Mouse (Mus musculus): ENCODE data around the gene Psmd4. TPM values are rescaled to one million over a fixed set of nuclear protein-coding genes. Genes with fewer than 3 reads are reported as not detected.
"Not testable (repeated sequence)": the region's sequence is repeated elsewhere in the genome, so short reads cannot be mapped to it uniquely, and the experiment has no call there.

Gene Psmd4
- polyA plus RNA-seq, 1 experiment from 2014 or later = 328 TPM

DNA sequence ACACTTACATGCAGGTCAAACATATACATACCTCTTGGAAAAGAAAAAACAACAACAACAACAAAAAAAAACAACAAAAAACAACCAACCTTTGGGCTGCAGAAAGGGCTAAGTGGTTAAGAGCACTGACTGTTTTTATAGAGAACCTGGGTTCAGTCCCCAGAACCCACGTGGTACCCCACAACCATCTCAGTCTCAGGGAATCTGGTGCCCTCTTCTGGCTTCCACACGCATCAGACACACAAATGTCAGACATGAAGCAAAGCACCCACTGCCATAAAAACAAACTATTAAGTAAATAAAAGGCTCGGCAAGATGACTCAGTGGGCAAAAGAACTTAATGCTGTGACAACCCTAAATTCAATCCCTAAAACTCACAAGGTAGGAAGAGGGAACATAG is 12.5 kb downstream of the Psmd4 start:
- no peak overlapping the region for H3K27ac ChIP-seq (ENCODE audit: low read depth, low read length)
- H3K36me3 ChIP-seq (ENCODE audit: control insufficient read depth, insufficient read depth, low read length) = peaks cover 15% of the 10 kb centered on the region
- no peaks in the 10 kb centered on the region for H3K27me3 ChIP-seq (ENCODE audit: control insufficient read depth, insufficient read depth, low read length)
- 75% methylated on average over 3 of the region's 3 CpGs for WGBS
- H3K4me2 ChIP-seq (replicated peaks; ENCODE audit: low read depth, low read length) = no peak overlapping the region
- H3K4me3 ChIP-seq (ENCODE audit: low read depth, low read length) = no peak overlapping the region
- no peaks in the 10 kb centered on the region for H3K4me1 ChIP-seq (replicated peaks; ENCODE audit: control insufficient read depth, insufficient read depth, low read length)
- H3K9ac ChIP-seq (ENCODE audit: low read depth, low read length) = no peak overlapping the region
- no peak for ATAC-seq (ENCODE audit: low FRiP score)
- H3K9me3 ChIP-seq (ENCODE audit: control insufficient read depth, low read length) = no peaks in the 10 kb centered on the region
- DNase-seq (ENCODE audit: low spot score) = no peak

DNA sequence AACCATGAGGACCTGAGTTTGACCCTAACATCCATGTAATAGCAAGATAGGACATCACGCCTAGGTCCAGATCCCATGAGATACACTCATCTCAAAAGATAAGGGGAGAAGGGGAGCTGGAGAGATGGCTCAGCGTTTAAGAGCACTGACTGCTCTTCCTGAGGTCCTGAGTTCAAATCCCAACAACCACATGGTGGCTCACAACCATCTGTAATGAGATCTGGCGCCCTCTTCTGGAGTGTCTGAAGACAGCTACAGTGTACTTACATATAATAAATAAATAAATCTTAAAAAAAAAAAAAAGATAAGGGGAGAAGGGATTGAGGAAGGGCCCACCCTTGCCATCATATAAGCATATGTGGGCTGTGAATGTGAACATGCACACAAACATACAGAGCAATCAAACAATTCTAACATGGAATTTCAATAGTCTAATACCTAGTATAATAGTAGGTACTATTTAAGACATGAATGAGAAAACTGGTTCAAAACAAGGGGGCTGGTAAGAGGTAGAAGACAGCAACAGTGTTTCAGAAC is 13.1 kb downstream of the Psmd4 start:
- DNase-seq (ENCODE audit: low spot score); H3K4me3 ChIP-seq (ENCODE audit: low read depth, low read length); H3K27ac ChIP-seq (ENCODE audit: low read depth, low read length); H3K9ac ChIP-seq (ENCODE audit: low read depth, low read length); H3K4me1 ChIP-seq (replicated peaks; ENCODE audit: control insufficient read depth, insufficient read depth, low read length); H3K9me3 ChIP-seq (ENCODE audit: control insufficient read depth, low read length); ATAC-seq (ENCODE audit: low FRiP score); H3K27me3 ChIP-seq (ENCODE audit: control insufficient read depth, insufficient read depth, low read length); H3K4me2 ChIP-seq (replicated peaks; ENCODE audit: low read depth, low read length): not testable (repeated sequence)
- 85% methylated on average over 3 of the region's 3 CpGs for whole genome bisulfite sequencing
- H3K36me3 ChIP-seq (ENCODE audit: control insufficient read depth, insufficient read depth, low read length) = peaks cover 15% of the 10 kb centered on the region

DNA sequence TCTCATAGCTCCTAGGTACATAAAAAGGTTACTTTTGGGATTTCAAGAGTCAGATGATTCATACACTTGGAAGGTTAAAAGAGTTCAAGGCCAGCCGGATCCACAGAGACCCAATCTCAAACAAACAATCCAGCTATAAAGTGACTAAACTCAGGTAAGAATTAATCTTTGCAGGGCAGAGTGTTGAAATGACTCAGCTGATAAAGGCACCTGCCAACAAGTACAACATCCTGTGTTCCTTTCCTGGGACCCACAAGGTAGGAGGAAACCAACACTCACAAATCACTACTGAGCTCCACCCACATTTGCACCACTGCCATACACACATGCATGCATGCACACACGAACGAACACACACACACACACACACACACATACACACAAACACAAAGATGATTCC is 13.8 kb downstream of the Psmd4 start:
- no peak overlapping the region for H3K4me3 ChIP-seq (ENCODE audit: low read depth, low read length)
- no peak overlapping the region for H3K4me2 ChIP-seq (replicated peaks; ENCODE audit: low read depth, low read length)
- no peak overlapping the region for H3K27ac ChIP-seq (ENCODE audit: low read depth, low read length)
- H3K36me3 ChIP-seq (ENCODE audit: control insufficient read depth, insufficient read depth, low read length) = peaks cover 10% of the 10 kb centered on the region
- WGBS = 97% methylated on average over 3 of the region's 3 CpGs
- no peaks in the 10 kb centered on the region for H3K9me3 ChIP-seq (ENCODE audit: control insufficient read depth, low read length)
- ATAC-seq (ENCODE audit: low FRiP score) (no peak), DNase-seq (ENCODE audit: low spot score) (no peak)
- no peaks in the 10 kb centered on the region for H3K27me3 ChIP-seq (ENCODE audit: control insufficient read depth, insufficient read depth, low read length)
- H3K9ac ChIP-seq (ENCODE audit: low read depth, low read length) = no peak overlapping the region
- no peaks in the 10 kb centered on the region for H3K4me1 ChIP-seq (replicated peaks; ENCODE audit: control insufficient read depth, insufficient read depth, low read length)

DNA sequence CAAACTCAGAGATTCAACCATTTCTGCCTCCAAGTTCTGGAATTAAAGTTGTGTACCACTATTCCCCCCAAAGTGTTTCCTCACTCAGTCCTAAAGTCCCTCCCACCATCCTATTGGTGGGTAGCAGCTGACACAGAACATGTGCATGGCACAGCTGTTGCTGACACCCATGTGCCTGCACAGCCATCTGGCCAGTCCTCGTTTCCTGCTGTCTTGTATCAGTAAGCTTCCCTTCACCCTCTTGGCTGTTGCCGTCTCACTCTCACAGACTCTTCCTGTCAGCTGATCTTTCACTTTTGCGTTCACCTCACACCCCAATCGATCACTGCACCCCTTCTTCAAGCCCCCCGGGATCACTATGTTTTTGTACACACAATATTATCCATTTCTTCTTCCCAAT is 14.7 kb downstream of the Psmd4 start:
- DNase-seq (ENCODE audit: low spot score) (no peak), ATAC-seq (ENCODE audit: low FRiP score) (no peak)
- WGBS = 69% methylated on average over 5 of the region's 5 CpGs
- no peak overlapping the region for H3K27ac ChIP-seq (ENCODE audit: low read depth, low read length)
- no peaks in the 10 kb centered on the region for H3K9me3 ChIP-seq (ENCODE audit: control insufficient read depth, low read length)
- no peak overlapping the region for H3K4me2 ChIP-seq (replicated peaks; ENCODE audit: low read depth, low read length)
- no peaks in the 10 kb centered on the region for H3K4me1 ChIP-seq (replicated peaks; ENCODE audit: control insufficient read depth, insufficient read depth, low read length)
- H3K27me3 ChIP-seq (ENCODE audit: control insufficient read depth, insufficient read depth, low read length) = no peaks in the 10 kb centered on the region
- no peak overlapping the region for H3K9ac ChIP-seq (ENCODE audit: low read depth, low read length)
- peaks cover 4% of the 10 kb centered on the region for H3K36me3 ChIP-seq (ENCODE audit: control insufficient read depth, insufficient read depth, low read length)
- H3K4me3 ChIP-seq (ENCODE audit: low read depth, low read length) = no peak overlapping the region

DNA sequence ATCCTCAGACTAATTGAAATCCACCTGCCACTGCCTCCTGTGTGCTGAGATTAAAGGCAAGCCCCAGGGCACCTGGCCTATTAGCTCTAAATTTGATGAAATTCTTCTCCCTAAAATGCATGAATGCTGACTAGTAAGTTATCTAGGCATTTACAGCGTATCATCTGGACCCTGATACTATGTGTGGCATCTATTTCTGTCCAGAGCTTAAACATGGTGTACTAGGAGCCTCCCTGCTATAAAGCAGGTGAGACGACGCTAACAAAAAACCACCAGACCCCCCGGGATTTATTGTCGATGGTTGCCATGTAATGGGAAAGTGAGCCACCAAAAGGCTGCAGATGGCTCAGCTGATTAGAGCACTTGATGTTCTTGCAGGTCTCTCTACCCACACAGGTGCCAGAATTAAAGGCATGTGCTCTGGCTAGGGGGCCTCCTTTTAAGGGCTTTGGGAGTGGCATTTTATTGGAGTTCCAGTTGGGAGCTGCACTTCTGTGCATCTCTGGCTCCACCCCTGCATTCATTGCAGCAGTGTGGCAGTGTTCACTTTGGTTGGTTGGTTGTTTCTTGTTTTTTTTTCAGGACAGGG is 15.3 kb downstream of the Psmd4 start:
- H3K9me3 ChIP-seq (ENCODE audit: control insufficient read depth, low read length) = no peaks in the 10 kb centered on the region
- no peak overlapping the region for H3K9ac ChIP-seq (ENCODE audit: low read depth, low read length)
- no peaks in the 10 kb centered on the region for H3K4me1 ChIP-seq (replicated peaks; ENCODE audit: control insufficient read depth, insufficient read depth, low read length)
- 0 out of 2 replicates have a peak, but pooled peaks cover 3% of the 10 kb centered on the region for H3K36me3 ChIP-seq (ENCODE audit: control insufficient read depth, insufficient read depth, low read length)
- DNase-seq (ENCODE audit: low spot score) (no peak), ATAC-seq (ENCODE audit: low FRiP score) (no peak)
- WGBS = 64% methylated on average over 5 of the region's 5 CpGs
- H3K27ac ChIP-seq (ENCODE audit: low read depth, low read length) = no peak overlapping the region
- H3K4me2 ChIP-seq (replicated peaks; ENCODE audit: low read depth, low read length) = no peak overlapping the region
- no peaks in the 10 kb centered on the region for H3K27me3 ChIP-seq (ENCODE audit: control insufficient read depth, insufficient read depth, low read length)
- H3K4me3 ChIP-seq (ENCODE audit: low read depth, low read length) = no peak overlapping the region

DNA sequence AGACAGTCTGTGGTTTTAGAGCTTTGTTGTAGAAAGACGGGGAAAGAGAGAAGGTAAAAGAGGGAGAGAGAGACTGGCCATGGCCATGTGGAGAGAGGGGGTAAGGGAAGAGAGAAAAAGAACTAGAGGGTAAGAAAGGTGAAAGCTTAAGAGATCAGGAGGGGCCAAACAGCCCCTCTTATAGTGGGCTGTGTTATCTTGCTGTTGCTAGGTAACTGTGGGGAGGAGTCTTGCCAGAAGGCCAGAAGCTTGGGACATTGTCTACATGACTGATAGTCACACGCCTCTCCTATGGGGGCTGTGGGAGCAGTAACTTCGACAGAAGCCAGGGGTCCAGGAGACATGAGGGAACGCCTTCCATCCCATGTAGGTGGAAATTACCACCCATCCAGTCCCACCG is 17.2 kb downstream of the Psmd4 start:
- Histone ChIP-seq H3K27ac (ENCODE audit: low read depth, low read length) (no peak overlapping the region), H3K9me3 (ENCODE audit: control insufficient read depth, low read length) (no peaks in the 10 kb centered on the region), H3K4me2 (replicated peaks; ENCODE audit: low read depth, low read length) (no peak overlapping the region), H3K27me3 (ENCODE audit: control insufficient read depth, insufficient read depth, low read length) (no peaks in the 10 kb centered on the region), H3K4me3 (ENCODE audit: low read depth, low read length) (no peak overlapping the region), H3K36me3 (ENCODE audit: control insufficient read depth, insufficient read depth, low read length) (no peaks in the 10 kb centered on the region), H3K9ac (ENCODE audit: low read depth, low read length) (no peak overlapping the region), H3K4me1 (replicated peaks; ENCODE audit: control insufficient read depth, insufficient read depth, low read length) (no peaks in the 10 kb centered on the region)
- WGBS = 47% methylated on average over 5 of the region's 5 CpGs
- ATAC-seq (ENCODE audit: low FRiP score) = no peak
- no peak for DNase-seq (ENCODE audit: low spot score)

DNA sequence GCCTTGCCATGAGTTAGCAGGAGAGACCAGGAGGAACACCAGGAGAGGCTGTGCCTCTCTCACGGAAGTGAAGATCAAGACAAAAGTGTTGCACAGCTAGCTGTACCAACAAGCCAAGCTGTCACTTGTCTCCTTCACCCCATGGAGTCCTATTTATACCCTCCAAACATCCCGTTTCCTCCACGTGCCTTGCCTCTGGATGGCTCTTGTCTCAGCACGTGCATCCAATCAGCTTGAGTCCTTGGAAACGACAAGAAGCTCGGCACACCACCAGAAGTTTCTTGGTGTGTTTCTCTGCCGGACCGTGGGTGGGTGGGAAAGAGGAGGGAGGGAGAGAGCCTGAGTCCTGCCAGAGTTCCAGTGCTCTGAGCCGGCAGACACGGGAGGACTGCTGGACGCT is 17.9 kb downstream of the Psmd4 start:
- WGBS = 34% methylated on average over 11 of the region's 11 CpGs
- DNase-seq (ENCODE audit: low spot score) = no peak
- ATAC-seq (ENCODE audit: low FRiP score) = 0 out of 2 replicates have a peak, but pooled peaks have one; percentile 2
- no peak overlapping the region for H3K9ac ChIP-seq (ENCODE audit: low read depth, low read length)
- no peak overlapping the region for H3K27ac ChIP-seq (ENCODE audit: low read depth, low read length)
- H3K4me2 ChIP-seq (replicated peaks; ENCODE audit: low read depth, low read length) = no peak overlapping the region
- no peaks in the 10 kb centered on the region for H3K36me3 ChIP-seq (ENCODE audit: control insufficient read depth, insufficient read depth, low read length)
- H3K4me3 ChIP-seq (ENCODE audit: low read depth, low read length) = no peak overlapping the region
- no peaks in the 10 kb centered on the region for H3K4me1 ChIP-seq (replicated peaks; ENCODE audit: control insufficient read depth, insufficient read depth, low read length)
- H3K9me3 ChIP-seq (ENCODE audit: control insufficient read depth, low read length) = no peaks in the 10 kb centered on the region
- no peaks in the 10 kb centered on the region for H3K27me3 ChIP-seq (ENCODE audit: control insufficient read depth, insufficient read depth, low read length)

DNA sequence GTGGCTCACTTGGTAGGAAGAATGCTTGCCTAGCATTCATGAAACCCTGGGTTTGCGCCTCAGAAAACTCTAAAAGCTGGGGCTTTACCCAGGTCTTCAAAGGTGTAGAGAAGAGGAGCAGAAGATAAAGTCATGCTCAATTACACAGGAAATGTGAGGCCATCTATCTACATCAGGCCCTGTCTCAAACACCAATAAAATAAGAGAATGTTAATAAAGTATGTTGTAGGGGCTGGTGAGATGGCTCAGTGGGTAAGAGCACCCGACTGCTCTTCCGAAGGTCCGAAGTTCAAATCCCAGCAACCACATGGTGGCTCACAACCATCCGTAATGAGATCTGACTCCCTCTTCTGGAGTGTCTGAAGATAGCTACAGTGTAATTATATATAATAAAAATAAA is 21.5 kb downstream of the Psmd4 start:
- not testable (repeated sequence) for H3K9me3 ChIP-seq (ENCODE audit: control insufficient read depth, low read length); H3K4me2 ChIP-seq (replicated peaks; ENCODE audit: low read depth, low read length); H3K27ac ChIP-seq (ENCODE audit: low read depth, low read length); DNase-seq (ENCODE audit: low spot score); ATAC-seq (ENCODE audit: low FRiP score); H3K36me3 ChIP-seq (ENCODE audit: control insufficient read depth, insufficient read depth, low read length); H3K4me3 ChIP-seq (ENCODE audit: low read depth, low read length); H3K9ac ChIP-seq (ENCODE audit: low read depth, low read length); H3K27me3 ChIP-seq (ENCODE audit: control insufficient read depth, insufficient read depth, low read length); H3K4me1 ChIP-seq (replicated peaks; ENCODE audit: control insufficient read depth, insufficient read depth, low read length)
- 96% methylated on average over 5 of the region's 5 CpGs for WGBS

DNA sequence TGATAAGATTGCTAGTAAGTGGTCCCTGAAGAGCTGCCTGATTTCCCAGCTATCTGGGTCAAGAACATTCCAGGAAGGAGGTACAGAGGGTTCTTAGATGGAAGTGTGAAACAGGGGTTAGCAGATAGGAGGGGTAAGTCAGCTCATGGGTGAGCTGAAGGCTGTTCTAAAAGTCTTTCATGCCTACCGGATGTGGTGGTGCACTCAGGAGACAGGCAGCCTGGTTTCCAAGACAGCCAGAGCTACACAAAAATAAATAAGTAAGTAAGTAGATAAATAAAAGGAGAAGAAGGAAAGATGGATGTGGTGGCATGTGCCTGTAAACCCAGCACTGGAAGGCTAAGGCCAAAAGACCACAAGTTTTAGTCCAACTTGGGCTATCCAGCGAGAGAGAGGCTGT is 23.7 kb downstream of the Psmd4 start:
- Histone ChIP-seq H3K4me3 (ENCODE audit: low read depth, low read length) (no peak overlapping the region), H3K9me3 (ENCODE audit: control insufficient read depth, low read length) (no peaks in the 10 kb centered on the region), H3K9ac (ENCODE audit: low read depth, low read length) (no peak overlapping the region), H3K4me1 (replicated peaks; ENCODE audit: control insufficient read depth, insufficient read depth, low read length) (no peaks in the 10 kb centered on the region), H3K4me2 (replicated peaks; ENCODE audit: low read depth, low read length) (no peak overlapping the region), H3K36me3 (ENCODE audit: control insufficient read depth, insufficient read depth, low read length) (no peaks in the 10 kb centered on the region), H3K27ac (ENCODE audit: low read depth, low read length) (no peak overlapping the region), H3K27me3 (ENCODE audit: control insufficient read depth, insufficient read depth, low read length) (no peaks in the 10 kb centered on the region)
- ATAC-seq (ENCODE audit: low FRiP score) (no peak), DNase-seq (ENCODE audit: low spot score) (no peak)
- WGBS = 90% methylated on average over 2 of the region's 2 CpGs

Measured in hindbrain, embryonic 11.5 days (tissue).